Mouse (Mus musculus): ENCODE measurements around the gene Cebpe. TPM values are rescaled to one million over a fixed set of nuclear protein-coding genes. Genes with fewer than 3 reads are reported as not detected.
A peak's percentile ranks its signal among the peaks of the same experiment; 100 is the strongest.

The Cebpe gene
- total and polyA plus RNA-seq, 3 experiments: 0.32 TPM; not detected in 2

DNA sequence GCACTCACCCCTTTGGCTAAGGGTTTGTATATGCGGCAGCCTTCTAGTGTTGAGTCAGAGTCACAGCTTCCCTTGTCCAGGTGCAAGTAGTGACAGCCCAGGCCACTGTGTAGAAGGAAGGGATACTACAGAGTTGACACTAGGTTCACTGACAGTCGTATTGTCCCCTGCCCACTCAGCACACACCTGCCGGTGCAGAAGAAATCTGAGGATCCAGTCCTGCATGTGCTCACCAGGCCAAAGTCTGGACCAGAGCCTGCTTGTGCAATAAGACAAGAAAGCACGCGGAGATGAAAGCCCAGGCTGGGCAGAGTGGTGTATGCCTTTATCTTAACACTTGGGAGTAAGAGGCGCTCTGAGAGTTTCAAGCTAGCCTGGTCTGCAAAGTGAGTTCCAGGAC lies 16.9 kb downstream of the Cebpe start:
- Histone ChIP-seq H3K36me3 (ENCODE audit: control insufficient read depth in 1 of 2, insufficient read depth in 2 of 2, low read length in 2 of 2) (peaks cover 0 to 2% of the 10 kb centered on the region in 2 experiments; a peak in 1 of 4 replicates), H3K27ac (ENCODE audit: control insufficient read depth, low read depth, low read length) (no peak overlapping the region), H3K79me2 (ENCODE audit: control insufficient read depth, insufficient read depth, low read length, poor library complexity) (no peaks in the 10 kb centered on the region), H3K27me3 (ENCODE audit: control insufficient read depth in 1 of 2, insufficient read depth in 2 of 2, low read length in 2 of 2) (no peaks in the 10 kb centered on the region), H3K9ac (ENCODE audit: control insufficient read depth, low read depth, low read length, poor library complexity, severe bottlenecking) (no peak overlapping the region), H3K4me1 (ENCODE audit: control insufficient read depth in 1 of 2, insufficient read depth in 2 of 2, low read length in 2 of 2) (no peaks in the 10 kb centered on the region), H3K4me3 (ENCODE audit: control insufficient read depth in 1 of 2, insufficient read depth in 1 of 2, low read depth in 2 of 2, low read length in 2 of 2) (no peak overlapping the region), H3K9me3 (replicated peaks; ENCODE audit: insufficient read depth, low read length) (no peaks in the 10 kb centered on the region)
- no peak for TF ChIP-seq CHD2 (IDR thresholded peaks at IDR 0.05; ENCODE audit: low read length)
- no peak for TF ChIP-seq ZC3H11A (IDR thresholded peaks at IDR 0.05; ENCODE audit: low read depth, low read length)
- no peak for TF ChIP-seq RAD21 (IDR thresholded peaks at IDR 0.05; ENCODE audit: low read depth, low read length)
- TF ChIP-seq TCF12 (IDR thresholded peaks at IDR 0.05; ENCODE audit: low read depth, low read length): no peak
- no peak for TF ChIP-seq NELFE (IDR thresholded peaks at IDR 0.05; ENCODE audit: low read depth, low read length)
- TF ChIP-seq POLR2AphosphoS2 (IDR thresholded peaks at IDR 0.05; ENCODE audit: low read length): no peak
- no peak for TF ChIP-seq USF1 (IDR thresholded peaks at IDR 0.05; ENCODE audit: low read depth, low read length)
- TF ChIP-seq E2F4 (IDR thresholded peaks at IDR 0.05; ENCODE audit: borderline replicate concordance, low read depth, low read length): no peak
- TF ChIP-seq TAL1 (IDR thresholded peaks at IDR 0.05; ENCODE audit: low read length): no peak
- no peak for TF ChIP-seq MYB (IDR thresholded peaks at IDR 0.05; ENCODE audit: low read depth, low read length)
- DNase-seq (ENCODE audit: low read depth, low spot score): no peak

DNA sequence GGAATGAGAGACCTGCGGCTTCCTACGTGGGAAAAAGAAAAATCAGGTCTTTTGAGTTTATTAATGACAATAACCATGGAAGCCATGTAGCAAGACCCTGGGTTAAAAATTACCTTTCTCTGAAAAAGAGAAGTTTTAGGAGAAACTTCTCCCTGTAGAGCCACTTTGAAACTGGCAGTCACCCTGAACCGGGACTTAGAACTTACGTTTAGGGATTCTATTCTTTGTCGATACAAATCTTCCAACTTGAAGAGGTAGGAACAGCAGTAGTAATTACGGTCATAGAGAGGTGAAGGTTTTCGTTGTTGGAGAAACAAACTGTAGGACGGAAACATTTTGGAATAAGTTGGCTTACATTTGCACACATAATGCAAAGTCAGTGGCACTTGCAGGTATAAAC lies 24.7 kb downstream of the Cebpe start:
- H3K4me1 ChIP-seq (ENCODE audit: control insufficient read depth in 1 of 2, insufficient read depth in 2 of 2, low read length in 2 of 2): peaks cover 2 to 8% of the 10 kb centered on the region in 2 experiments; a peak in 3 of 4 replicates
- H3K9ac ChIP-seq (ENCODE audit: control insufficient read depth, low read depth, low read length, poor library complexity, severe bottlenecking): peak overlapping the region; percentile 90
- peaks cover 47% of the 10 kb centered on the region for H3K79me2 ChIP-seq (ENCODE audit: control insufficient read depth, insufficient read depth, low read length, poor library complexity)
- no peaks in the 10 kb centered on the region for H3K27me3 ChIP-seq (ENCODE audit: control insufficient read depth in 1 of 2, insufficient read depth in 2 of 2, low read length in 2 of 2)
- TF ChIP-seq TAL1 (IDR thresholded peaks at IDR 0.05; ENCODE audit: low read length): no peak
- TF ChIP-seq ZMIZ1 (IDR thresholded peaks at IDR 0.05; ENCODE audit: low read depth, low read length): 0 out of 2 replicates have a peak, but pooled peaks have one; percentile 3
- 0 out of 2 replicates have a peak, but pooled peaks have one; percentile 2 for TF ChIP-seq USF1 (IDR thresholded peaks at IDR 0.05; ENCODE audit: low read depth, low read length)
- no peak for TF ChIP-seq E2F4 (IDR thresholded peaks at IDR 0.05; ENCODE audit: borderline replicate concordance, low read depth, low read length)
- no peak for TF ChIP-seq ELF1 (IDR thresholded peaks at IDR 0.05; ENCODE audit: low read depth, low read length)
- TF ChIP-seq BHLHE40 (IDR thresholded peaks at IDR 0.05; ENCODE audit: borderline replicate concordance, low read depth, low read length): no peak
- no peak; the same call in 1 of the 2 replicates for TF ChIP-seq MAZ (IDR thresholded peaks at IDR 0.05; ENCODE audit: low read depth, low read length)
- no peak for TF ChIP-seq CHD1 (IDR thresholded peaks at IDR 0.05; ENCODE audit: low read depth, low read length)
- H3K9me3 ChIP-seq (replicated peaks; ENCODE audit: insufficient read depth, low read length): no peaks in the 10 kb centered on the region
- peak overlapping the region; percentile 78 for H3K27ac ChIP-seq (ENCODE audit: control insufficient read depth, low read depth, low read length)
- peaks cover 1 to 22% of the 10 kb centered on the region in 2 experiments for H3K36me3 ChIP-seq (ENCODE audit: control insufficient read depth in 1 of 2, insufficient read depth in 2 of 2, low read length in 2 of 2)
- peak overlapping the region; percentile 79 to 98 for H3K4me3 ChIP-seq (ENCODE audit: control insufficient read depth in 1 of 2, insufficient read depth in 1 of 2, low read depth in 2 of 2, low read length in 2 of 2)
- DNase-seq (ENCODE audit: low read depth, low spot score): peak; percentile 58
